Mouse (Mus musculus) monocyte, adult 2 months (primary cell): ENCODE results near the gene Dbndd2.
A peak's percentile ranks its signal among the peaks of the same experiment; 100 is the strongest.

ENCODE experiments used
- DNase-seq, 2 experiments: peaks; one replicate each; pipeline ENCODE4 v3.0.0; 2022; ENCODE audit warnings: low spot score in 2 of 2, low read depth in 1 of 2

Dbndd2 gene

DNA sequence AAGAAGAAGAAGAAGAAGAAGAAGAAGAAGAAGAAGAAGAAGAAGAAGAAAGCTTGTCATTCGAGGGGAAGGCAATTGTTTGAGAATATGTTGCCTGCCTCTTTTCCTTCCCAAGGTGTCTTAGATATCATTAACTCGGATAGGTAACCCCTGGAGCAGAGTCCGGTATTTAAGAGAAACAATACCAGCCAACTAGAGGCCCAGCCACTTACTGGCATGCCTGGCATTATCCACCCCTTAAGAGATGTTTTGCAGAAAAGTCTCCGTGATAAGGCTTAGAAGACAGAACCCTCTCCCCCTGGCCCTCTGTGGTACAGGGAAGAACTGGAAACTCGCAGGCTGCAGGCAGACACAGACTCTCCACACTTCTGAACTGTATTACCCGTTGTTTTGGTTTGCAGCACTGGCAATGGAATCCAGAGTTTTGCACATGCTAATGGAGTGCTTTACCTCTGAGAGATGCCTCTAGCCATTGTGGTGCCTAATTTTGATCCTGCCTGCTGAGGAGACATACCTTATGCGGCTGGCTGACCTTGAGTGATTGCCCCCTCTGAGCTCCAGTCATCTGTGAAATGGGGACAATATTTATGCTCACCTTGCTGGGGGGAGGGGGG, 31.9 kb upstream of the Dbndd2 start:
- no peak for DNase-seq

DNA sequence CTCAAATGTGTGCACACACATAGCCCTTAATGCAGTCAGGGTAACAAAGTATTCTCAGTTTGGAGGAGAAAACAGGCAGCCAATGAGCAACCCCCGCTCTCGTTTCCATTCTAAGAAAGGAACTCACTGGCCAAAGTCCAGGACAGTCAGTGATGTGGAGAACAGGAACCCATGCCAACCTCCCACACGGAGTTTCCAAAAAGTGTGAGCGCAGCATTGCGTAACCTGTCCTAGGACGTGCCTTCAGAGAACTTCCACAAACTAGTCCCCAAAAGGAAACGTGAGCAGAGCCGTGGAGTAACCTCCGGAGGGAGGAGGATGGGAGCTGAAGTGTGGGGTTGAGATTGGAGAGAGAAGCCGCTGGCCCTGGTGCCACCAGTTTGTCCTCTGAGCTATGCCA, 31.1 kb upstream of the Dbndd2 start:
- peak; percentile 45 to 57 for DNase-seq

DNA sequence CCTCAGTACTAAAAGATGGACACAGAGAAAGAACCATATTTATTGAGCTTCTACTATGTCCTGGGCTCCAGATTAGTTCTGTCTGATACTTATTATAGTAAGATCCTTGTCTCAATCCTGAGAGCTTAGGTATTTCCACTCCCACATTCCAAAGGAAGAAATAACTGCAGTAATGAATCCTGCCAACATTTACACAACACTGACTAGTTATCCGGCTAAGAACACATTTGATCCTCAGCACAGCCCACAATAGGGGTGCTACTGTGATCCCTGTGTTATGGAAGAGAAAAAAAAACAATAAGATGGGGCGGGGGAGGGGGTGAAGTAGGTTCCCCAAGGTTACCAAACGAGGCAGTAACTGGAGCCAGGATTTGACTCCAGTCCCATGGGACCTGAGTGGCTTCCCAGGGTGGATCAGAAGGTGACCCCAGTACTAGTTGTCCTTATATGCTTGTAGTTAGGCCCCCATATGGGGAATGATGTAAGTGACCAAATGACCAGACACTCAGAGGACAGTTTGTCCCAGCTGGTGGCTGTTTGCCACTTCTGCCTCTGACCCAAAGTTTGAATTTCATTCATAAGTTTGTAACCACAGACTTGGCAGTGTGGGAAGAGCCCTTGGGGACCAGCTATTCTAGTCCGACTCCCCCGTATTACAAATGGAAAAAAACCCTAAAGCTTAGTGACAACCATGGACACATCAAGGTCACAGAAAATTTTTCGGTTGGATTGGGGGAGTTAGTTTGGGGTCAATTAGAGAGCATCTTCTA, 30.3 kb upstream of the Dbndd2 start:
- DNase-seq, result no peak

DNA sequence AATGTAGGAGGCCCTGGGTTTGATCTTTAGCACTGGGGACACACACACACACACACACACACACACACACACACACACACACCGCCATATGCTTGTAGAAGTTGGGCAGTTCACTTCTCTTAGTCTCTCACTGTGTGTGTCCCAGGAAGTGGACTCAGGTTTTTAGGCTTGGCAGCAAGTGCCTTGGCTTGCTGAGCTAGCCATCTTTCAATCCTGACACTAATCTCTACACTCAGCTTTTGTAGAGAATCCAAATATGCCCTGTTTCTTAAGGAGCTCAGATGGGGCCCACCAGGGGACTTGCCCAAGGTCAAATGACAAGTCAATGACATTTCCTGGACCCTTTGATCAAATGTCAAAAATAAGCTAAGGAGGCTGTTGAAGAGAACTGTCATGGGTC, 29.5 kb upstream of the Dbndd2 start:
- no peak for DNase-seq

DNA sequence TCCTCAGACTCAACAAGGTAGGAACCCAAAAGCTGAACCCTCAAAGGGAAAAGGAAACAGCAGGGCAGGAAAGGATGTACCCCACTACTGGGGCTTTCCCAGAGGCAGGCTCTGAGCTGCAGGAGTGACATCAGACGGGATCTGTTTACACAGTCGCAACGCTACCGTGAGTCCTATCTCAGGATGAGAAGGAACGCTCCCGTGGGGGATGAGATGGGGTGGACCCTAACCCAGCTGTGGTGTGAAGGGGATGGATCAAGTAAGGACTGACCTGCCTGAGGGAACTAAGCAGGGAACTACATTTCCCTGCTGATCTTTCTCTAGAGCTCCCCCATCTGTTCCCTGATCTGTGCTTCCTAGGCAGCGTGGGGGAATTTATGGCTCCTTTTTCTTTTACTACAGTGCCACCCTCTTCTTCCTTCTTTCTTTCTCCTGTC, 29.0 kb upstream of the Dbndd2 start, which contains the start of gene Sys1:
Gene Sys1 (plus strand): TSS at position 101 of the 437 bp plus-strand sequence.
- DNase-seq, result no peak

DNA sequence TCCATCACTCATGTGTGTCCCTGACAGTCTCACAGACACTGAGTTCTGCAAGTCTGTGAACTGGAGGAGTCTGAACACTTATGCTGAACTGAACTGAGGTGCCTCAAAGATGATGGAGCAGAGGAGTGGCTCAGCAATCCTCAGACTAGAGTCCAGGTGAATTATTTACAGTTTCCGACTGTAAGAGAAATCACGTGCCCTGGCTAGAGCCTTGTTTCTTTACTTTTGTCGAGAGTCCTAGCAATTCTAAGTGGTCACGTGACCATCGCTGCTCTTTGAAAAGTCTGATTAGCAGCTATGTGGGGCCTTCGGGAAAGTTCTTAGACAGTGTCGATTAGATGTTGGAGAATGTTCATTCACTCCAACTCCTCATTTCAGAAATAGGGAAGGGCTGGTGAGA, 28.0 kb upstream of the Dbndd2 start:
- DNase-seq, result no peak

DNA sequence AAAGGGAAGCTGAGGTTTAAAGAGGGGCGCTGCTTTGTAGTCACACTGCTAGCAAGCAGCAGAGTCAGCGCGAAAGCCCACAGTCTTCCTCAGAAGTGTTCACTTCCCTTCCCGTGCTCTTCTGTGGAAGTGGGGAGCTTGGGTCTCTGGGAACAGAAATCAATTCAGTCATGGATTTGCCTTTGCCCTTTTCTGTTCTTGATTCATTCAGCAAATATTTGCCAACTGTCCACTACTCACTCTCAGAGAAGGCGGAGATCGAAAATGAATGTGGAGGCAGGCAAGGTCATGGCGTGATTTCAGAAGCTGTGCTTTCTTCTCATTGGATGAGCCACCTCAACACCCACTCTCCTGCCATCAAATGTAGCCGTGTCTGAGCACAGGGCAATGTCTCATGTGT, 27.4 kb upstream of the Dbndd2 start:
- DNase-seq, result no peak

DNA sequence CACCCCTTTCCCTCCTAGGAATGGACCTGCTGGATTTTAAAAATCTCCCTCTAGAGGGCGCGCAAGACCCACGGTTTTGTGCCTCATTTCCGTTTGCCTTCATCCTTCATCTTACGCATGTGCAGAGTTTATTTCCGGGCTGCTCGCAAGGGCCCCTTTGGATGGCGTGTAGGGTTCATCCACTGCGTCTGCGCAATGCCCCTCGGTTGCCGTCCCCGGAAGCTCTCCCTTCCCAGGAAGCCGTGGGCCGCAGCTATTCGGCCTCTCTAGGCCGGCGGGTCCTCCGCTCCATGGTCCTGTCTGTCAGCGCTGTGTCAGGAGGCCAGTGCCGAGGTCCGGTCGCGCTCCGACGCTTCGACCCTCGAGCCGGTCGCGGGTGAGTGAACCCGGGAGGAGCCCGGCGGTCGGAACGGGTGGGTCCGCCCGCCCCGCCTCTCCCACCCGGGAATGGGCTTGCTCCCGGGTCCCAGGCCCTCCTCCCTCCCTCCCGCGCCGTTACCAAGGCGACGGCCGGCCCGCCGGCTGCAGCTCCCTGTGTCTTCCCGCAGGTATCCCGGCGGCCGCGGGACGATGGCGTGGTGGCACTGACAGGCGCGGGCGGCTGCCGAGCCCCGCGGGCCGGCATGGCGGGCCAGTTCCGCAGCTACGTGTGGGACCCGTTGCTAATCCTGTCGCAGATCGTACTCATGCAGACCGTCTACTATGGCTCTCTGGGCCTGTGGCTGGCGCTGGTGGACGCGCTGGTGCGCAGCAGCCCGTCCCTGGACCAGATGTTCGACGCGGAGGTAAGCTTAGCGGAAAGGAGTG, 25.0 kb upstream of the Dbndd2 start, which contains the start of gene Gm20458:
Gene Gm20458 (plus strand): TSS at position 223 of the 807 bp plus-strand sequence.
- DNase-seq, result peak; percentile 88 to 92

DNA sequence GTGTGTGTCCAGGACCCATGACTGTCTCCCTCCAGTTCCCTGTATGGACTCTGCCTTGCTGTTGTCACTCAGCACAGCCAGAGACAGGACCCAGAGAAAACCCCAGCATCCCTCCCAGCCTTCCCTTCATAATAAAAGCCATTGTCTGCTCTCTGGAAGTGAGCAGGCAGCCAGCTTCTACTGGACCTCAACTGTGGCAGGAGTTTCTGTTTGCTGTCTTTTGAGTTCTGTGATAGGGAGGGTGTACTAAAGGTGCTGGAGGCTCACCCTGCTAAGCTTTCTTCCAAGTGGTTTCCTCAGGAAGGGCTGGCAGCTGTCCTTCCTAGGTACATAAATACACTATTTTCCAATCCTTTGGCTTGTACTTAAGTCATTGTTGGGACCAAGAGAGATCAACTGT, 20.7 kb upstream of the Dbndd2 start:
- no peak for DNase-seq

DNA sequence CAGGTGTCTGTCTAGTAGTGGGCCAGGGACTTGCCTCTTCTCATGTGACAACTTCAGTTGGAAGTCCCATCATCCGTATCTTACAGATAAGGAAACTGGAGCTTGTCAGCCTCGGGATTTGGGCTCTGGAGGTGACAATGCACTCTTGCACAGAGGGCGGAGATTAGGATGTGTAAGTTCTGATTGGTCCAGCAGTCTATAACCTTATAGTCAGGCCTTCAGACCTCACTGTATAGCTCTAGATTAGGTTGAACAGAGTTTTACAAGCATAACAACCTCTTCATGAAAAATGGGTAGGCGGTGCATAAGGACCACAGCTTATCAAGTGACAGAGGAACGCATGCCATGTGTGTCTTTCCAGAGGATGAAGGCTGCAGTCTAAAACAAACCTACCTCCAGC, 19.1 kb upstream of the Dbndd2 start:
- no peak for DNase-seq

DNA sequence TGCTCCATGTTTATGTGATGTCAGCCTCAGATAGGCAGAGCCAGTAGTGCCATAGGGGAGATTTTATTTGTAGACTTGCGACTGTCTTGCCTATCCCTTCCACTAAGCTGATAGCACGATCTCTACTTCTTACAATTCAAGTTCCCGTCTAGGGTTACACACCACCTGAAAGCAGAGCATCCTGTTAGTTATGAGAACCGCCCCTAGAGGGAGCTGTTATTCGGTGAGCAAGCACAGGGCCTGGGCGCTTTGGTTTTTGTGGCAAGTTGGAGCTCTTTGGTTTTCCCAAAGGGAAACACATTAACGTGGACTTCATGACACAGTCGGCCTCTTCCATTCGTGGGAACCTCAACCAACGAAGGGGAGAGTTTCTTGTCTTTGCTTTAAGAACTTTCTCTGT, 15.7 kb upstream of the Dbndd2 start:
- DNase-seq, result no peak

DNA sequence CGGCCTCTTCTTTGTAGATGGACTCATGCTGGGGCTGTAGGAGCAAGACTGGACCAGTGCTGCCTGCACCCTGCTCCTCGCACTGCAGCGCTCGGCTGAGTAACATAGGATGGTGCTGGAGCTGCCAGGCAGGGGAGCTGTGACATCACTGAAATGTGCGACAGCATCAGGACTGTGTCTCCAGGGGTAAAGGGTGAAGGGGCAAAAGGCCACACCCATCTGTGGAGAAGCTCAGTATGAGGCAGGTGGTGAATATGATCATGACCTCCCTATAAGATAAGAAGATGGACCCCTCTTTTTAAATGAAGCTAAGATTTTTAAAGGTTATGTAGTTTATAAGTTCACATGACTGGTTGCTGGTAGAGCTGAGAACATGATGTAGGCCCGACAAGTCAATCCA, 12.3 kb upstream of the Dbndd2 start, which contains the start of gene Trp53tg5:
Gene Trp53tg5 (minus strand): TSS at position 101 of the 400 bp plus-strand sequence.
- DNase-seq, result no peak

DNA sequence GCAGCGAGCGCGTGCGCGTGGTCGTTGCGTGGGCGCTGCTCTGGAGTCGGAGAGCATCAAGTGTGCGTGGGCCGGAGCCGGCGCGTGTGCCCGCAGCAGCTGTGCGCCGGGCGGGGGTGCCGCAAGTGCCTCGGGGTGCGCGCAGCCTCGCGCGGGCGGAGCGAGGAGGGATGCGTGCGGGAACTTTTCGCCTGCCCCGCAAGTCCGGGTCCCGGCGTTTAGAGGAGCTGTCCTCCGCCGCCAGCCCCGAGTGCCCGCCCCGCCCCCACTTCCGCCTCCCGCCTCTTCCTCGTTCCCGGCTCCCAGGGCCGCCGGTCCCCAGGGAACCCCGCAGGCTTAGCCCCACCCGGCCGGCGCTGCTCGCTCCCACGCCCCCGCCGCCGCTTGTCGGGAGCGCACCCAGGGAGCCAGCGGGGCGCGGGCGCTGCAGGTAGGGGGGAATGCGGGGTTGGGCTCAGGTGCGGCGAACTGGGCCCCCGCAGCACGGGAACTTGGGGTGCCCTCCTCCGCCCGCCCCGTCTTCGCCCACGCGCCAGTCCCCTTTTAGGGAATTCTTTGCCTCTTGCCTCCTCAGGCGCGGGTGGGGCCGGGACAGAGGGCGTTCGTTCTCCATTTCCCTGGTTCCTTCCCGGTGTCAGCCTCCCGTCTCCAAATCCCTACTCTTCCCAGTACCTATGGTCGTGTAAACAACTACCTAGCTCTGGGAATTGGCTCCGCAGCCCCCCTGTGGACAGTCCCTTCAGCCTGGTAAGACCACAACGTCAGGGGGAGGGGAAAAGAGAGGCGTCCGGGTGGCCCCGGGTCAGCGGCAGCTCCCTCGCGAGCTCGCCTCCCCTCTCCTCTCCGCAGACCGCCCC, 580 bp downstream of the Dbndd2 start:
- DNase-seq, result no peak

DNA sequence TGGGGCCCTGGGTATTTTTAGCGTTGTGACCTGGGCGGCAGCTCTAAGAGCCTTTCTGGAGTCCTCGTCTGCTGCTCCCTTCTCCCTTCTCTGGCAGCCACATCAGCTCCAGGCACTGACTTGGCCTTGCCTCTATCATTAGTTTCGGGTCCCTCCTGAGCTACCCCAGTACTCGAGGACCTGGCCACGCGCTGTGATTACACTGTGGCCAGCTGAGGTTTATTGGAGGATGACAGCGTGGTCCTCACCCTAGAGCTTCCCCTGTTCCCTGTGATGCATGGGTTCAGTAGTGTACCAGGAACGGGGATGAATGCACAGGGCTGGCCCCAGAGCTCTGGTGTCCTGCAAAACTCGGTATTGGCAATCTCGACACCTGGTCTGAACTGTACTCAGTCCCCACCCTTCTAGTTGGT, 1.2 kb downstream of the Dbndd2 start:
- no peak for DNase-seq

DNA sequence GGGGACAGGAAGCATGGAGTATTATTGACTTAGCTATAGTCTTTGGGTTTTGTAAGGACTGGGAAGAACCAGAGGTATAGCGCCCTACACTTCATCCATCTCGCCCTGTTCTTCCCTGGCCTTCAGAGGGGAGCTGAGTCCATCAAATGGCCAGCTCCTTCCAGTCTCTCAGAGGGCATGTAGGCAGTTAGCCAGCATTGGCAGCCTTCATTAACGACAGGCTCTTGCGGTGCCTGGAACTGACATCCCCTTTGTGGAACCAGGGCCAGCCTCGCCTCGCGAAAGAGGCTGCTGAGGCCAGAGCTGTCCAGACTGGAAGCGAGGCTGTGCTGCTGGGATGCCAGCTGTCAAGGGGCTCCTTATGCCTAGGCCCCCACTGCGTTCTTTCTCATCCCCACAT, 1.9 kb downstream of the Dbndd2 start:
- no peak for DNase-seq

DNA sequence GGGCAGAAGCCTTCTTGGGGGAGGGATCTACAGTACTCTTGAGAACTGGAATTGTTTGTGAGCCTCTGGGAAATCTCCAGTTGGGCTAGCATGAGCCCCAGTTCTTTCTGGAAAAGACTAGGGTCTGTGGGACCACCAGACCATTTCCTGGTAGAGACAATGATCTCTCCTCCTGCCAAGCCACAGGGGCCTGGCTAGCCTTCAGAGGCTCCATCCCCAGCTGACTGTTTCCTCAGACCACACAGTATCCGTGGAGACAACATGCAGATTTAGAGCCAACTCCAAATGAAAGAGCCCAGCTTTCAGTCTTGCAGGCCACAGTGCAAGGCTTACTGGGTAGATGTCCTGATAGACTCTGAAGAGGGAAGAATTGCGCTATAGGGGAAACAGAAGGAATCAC, 8.2 kb downstream of the Dbndd2 start:
- DNase-seq, result no peak

DNA sequence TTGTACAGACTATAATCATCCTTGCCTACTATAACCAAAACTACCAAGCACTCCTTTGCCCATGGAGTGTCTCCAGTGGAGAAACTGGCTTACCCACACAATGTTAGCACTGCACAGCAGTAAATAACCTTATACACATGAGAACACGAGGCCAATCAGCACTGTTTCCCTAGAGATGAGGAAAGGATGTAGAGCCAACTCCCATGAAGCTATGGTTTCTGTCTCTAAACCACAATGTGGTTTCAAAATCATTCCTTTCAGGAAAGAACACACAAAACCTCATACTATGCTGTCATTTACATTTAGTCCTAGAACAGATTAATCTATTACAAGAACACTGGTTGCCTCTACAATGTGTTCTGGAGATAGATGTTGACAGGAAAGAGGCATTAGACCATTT, 10.4 kb downstream of the Dbndd2 start:
- no peak for DNase-seq

DNA sequence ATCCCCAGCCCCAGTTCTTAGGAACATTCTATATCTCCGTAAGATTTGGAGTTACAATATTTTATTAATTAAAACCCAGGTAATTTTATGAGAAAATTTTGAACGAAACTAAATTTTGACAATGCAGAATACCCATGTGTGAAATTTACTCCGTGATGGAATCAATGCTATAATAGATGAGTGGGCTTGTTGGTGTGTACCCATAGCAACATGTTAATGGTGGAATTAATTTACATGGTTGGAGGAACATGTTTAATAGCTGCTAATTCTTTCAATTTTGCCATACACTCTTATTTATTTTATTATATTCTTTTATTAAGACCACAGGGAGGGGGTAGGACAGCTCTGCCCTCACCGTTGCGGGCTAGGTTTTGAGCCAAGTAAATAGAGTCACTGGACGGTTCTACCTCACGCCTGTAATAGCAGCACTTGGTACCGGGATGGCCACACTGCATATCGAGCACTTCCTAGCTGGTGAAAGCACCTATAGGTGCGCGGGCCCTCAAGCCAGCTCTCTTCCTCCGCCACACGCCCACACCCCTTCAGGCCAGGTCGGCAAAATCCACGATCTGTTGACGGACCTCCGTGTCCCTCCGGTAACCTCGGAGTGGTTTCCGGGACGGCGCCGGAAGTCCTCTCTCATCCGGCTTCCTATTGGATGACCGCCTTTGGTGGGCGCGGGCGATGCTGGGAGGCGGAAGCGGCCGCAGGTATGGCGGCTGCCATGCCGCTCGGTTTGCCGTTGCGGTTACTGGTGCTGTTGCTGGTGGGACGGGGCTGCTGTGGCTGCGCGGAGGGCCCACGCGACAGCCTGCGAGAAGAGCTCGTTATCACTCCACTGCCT, 11.2 kb downstream of the Dbndd2 start, which contains the start of gene Pigt:
Gene Pigt (plus strand): TSS at position 674 of the 844 bp plus-strand sequence.
- DNase-seq, result peak; percentile 49 to 62

DNA sequence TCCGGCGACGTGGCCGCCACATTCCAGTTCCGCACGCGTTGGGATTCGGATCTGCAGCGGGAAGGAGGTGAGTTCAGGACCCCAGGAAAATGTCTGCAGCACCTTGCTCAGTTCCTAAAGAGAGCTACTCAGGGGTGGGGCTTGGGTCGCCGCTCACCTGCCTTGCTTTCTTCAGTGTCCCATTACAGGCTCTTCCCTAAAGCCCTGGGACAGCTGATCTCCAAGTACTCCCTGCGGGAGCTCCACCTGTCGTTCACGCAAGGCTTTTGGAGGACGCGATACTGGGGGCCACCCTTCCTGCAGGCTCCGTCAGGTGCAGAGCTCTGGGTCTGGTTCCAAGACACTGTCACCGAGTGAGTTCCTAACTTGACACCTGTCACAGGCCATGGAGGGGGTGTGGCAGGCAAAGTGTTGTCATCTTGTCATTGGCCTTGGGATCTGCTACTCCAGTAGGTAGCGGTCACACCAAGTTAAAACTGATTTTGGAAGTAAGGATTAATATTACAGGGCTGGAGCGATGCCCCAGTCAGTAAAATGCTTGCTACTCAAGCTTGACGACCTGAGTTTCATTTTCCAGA, 11.9 kb downstream of the Dbndd2 start:
- no peak for DNase-seq
